Mouse (Mus musculus): Measurements from ENCODE around the gene Htra2. TPM values are rescaled to one million over a fixed set of nuclear protein-coding genes. Genes with fewer than 3 reads are reported as not detected.
A peak's percentile ranks its signal among the peaks of the same experiment; 100 is the strongest.

Htra2 gene
- polyA plus RNA-seq, 1 experiment from 2014 or later = 106 TPM

GRCm38 (mm10) chr6:83006114-83006513 lies 49.0 kb downstream of the Htra2 start:
- peaks cover 17% of the 10 kb centered on the region for H3K4me1 ChIP-seq
- no peaks in the 10 kb centered on the region for H3K9me3 ChIP-seq
- DNase-seq (ENCODE audit: low spot score) = no peak
- no peak overlapping the region for H3K4me3 ChIP-seq
- H3K27ac ChIP-seq = no peak overlapping the region
- H3K27me3 ChIP-seq (ENCODE audit: insufficient read depth, poor library complexity, severe bottlenecking) = peaks cover 2% of the 10 kb centered on the region; the same call in 1 of the 2 replicates
- no peaks in the 10 kb centered on the region for H3K36me3 ChIP-seq
- 81% methylated on average over 6 of the region's 6 CpGs for WGBS

GRCm38 (mm10) chr6:83005444-83006011 lies 49.5 kb downstream of the Htra2 start:
- no peaks in the 10 kb centered on the region for H3K9me3 ChIP-seq
- no peak overlapping the region for H3K4me3 ChIP-seq
- 85% methylated on average over 10 of the region's 10 CpGs for WGBS
- DNase-seq (ENCODE audit: low spot score) = no peak
- H3K27ac ChIP-seq = peak overlapping the region; percentile 77
- peaks cover 17% of the 10 kb centered on the region for H3K4me1 ChIP-seq
- H3K36me3 ChIP-seq = no peaks in the 10 kb centered on the region
- H3K27me3 ChIP-seq (ENCODE audit: insufficient read depth, poor library complexity, severe bottlenecking) = no peaks in the 10 kb centered on the region

GRCm38 (mm10) chr6:83004872-83005271 lies 50.2 kb downstream of the Htra2 start:
- peak; percentile 81 for DNase-seq (ENCODE audit: low spot score)
- no peaks in the 10 kb centered on the region for H3K27me3 ChIP-seq (ENCODE audit: insufficient read depth, poor library complexity, severe bottlenecking)
- H3K4me3 ChIP-seq = peak overlapping the region; percentile 19; the same call in 1 of the 2 replicates
- H3K4me1 ChIP-seq = peaks cover 17% of the 10 kb centered on the region
- WGBS = 52% methylated on average over 7 of the region's 7 CpGs
- peak overlapping the region; percentile 77 for H3K27ac ChIP-seq
- H3K36me3 ChIP-seq = no peaks in the 10 kb centered on the region
- H3K9me3 ChIP-seq = no peaks in the 10 kb centered on the region

- no peaks in the 10 kb centered on the region for H3K36me3 ChIP-seq
- no peak overlapping the region for H3K4me3 ChIP-seq
- H3K27me3 ChIP-seq (ENCODE audit: insufficient read depth, poor library complexity, severe bottlenecking) = 0 out of 2 replicates have a peak, but pooled peaks cover 4% of the 10 kb centered on the region
- DNase-seq (ENCODE audit: low spot score) = no peak
- 75% methylated on average over 2 of the region's 2 CpGs for WGBS
- peak overlapping the region; percentile 77 for H3K27ac ChIP-seq
- peaks cover 17% of the 10 kb centered on the region for H3K4me1 ChIP-seq
- H3K9me3 ChIP-seq = no peaks in the 10 kb centered on the region
These were observed 50.8 kb downstream of the Htra2 start for GRCm38 (mm10) chr6:83004309-83004708.

- 0 out of 2 replicates have a peak, but pooled peaks cover 4% of the 10 kb centered on the region for H3K27me3 ChIP-seq (ENCODE audit: insufficient read depth, poor library complexity, severe bottlenecking)
- H3K4me1 ChIP-seq = peaks cover 17% of the 10 kb centered on the region
- H3K27ac ChIP-seq = no peak overlapping the region
These were observed 51.2 kb downstream of the Htra2 start for GRCm38 (mm10) chr6:83003850-83004249.

GRCm38 (mm10) chr6:83003082-83003481 lies 52.0 kb downstream of the Htra2 start:
- Histone ChIP-seq H3K36me3 (no peaks in the 10 kb centered on the region), H3K27me3 (ENCODE audit: insufficient read depth, poor library complexity, severe bottlenecking) (0 out of 2 replicates have a peak, but pooled peaks cover 4% of the 10 kb centered on the region), H3K9me3 (no peaks in the 10 kb centered on the region), H3K4me3 (no peak overlapping the region), H3K4me1 (peaks cover 18% of the 10 kb centered on the region), H3K27ac (no peak overlapping the region)
- DNase-seq (ENCODE audit: low spot score) = no peak
- 86% methylated on average over 1 of the region's 1 CpGs for WGBS

More at GRCm38 (mm10) chr6:83003850-83004249, 51.2 kb downstream of the Htra2 start:
- no peaks in the 10 kb centered on the region for H3K9me3 ChIP-seq
- no peak overlapping the region for H3K4me3 ChIP-seq
- WGBS = 82% methylated on average over 5 of the region's 5 CpGs
- DNase-seq (ENCODE audit: low spot score) = no peak
- H3K36me3 ChIP-seq = no peaks in the 10 kb centered on the region

MicroRNA genes within 50 kb of the gene (microRNA counts, 519-probe panel; counts per million panel counts)
- microRNA mmu-miR-3470a+mmu-miR-3470b = not detected

Small RNA genes lying within 50 kb of the gene (microRNA-seq; reads per million reads assigned to microRNA genes)
- gene Mir3470a (not detected), gene Mir7040 (not detected)

Other genes starting within 250 kb of the Htra2 start
- 0.09 and 0.30 TPM in 2 replicates for gene Sema4f, start 115.5 kb downstream of the Htra2 start, polyA plus RNA-seq (2016; fragmentation: Nextera tagmentation; extraction: Ambion mirVana)
- gene M1ap, start 108.4 kb downstream of the Htra2 start, polyA plus RNA-seq (2016; fragmentation: Nextera tagmentation; extraction: Ambion mirVana) = 0.34 and 0.87 TPM in 2 replicates
- 11.3 and 14.8 TPM in 2 replicates for gene Dok1, start 21.8 kb downstream of the Htra2 start, polyA plus RNA-seq (2016; fragmentation: Nextera tagmentation; extraction: Ambion mirVana)
- 7.6 and 9.8 TPM in 2 replicates for gene Loxl3, start 21.1 kb downstream of the Htra2 start, polyA plus RNA-seq (2016; fragmentation: Nextera tagmentation; extraction: Ambion mirVana)
- gene Aup1, start 752 bp downstream of the Htra2 start, polyA plus RNA-seq (2016; fragmentation: Nextera tagmentation; extraction: Ambion mirVana) = 154 and 170 TPM in 2 replicates
- gene Dqx1, start 2.6 kb upstream of the Htra2 start, polyA plus RNA-seq (2016; fragmentation: Nextera tagmentation; extraction: Ambion mirVana) = 0.59 and 1.5 TPM in 2 replicates
- gene Tlx2, start 15.0 kb upstream of the Htra2 start, polyA plus RNA-seq (2016; fragmentation: Nextera tagmentation; extraction: Ambion mirVana) = 0.27 and 0.63 TPM in 2 replicates
- 16.7 and 24.4 TPM in 2 replicates for gene Pcgf1, start 22.6 kb upstream of the Htra2 start, polyA plus RNA-seq (2016; fragmentation: Nextera tagmentation; extraction: Ambion mirVana)
- 0.55 TPM in 1 of 2 replicates, not detected in the other for gene Lbx2, start 31.1 kb upstream of the Htra2 start, polyA plus RNA-seq (2016; fragmentation: Nextera tagmentation; extraction: Ambion mirVana)
- 1.8 and 2.4 TPM in 2 replicates for gene Ccdc142, start 46.3 kb upstream of the Htra2 start, polyA plus RNA-seq (2016; fragmentation: Nextera tagmentation; extraction: Ambion mirVana)
- gene Gm42688, start 46.3 kb upstream of the Htra2 start, polyA plus RNA-seq (2016; fragmentation: Nextera tagmentation; extraction: Ambion mirVana) = 1.4 and 2.0 TPM in 2 replicates
- gene Mrpl53, start 53.8 kb upstream of the Htra2 start, polyA plus RNA-seq (2016; fragmentation: Nextera tagmentation; extraction: Ambion mirVana) = 157 and 167 TPM in 2 replicates
- 24.5 and 42.5 TPM in 2 replicates for gene Mogs, start 60.2 kb upstream of the Htra2 start, polyA plus RNA-seq (2016; fragmentation: Nextera tagmentation; extraction: Ambion mirVana)
- 101 and 113 TPM in 2 replicates for gene Wbp1, start 66.3 kb upstream of the Htra2 start, polyA plus RNA-seq (2016; fragmentation: Nextera tagmentation; extraction: Ambion mirVana)
- gene Ino80b, start 70.2 kb upstream of the Htra2 start, polyA plus RNA-seq (2016; fragmentation: Nextera tagmentation; extraction: Ambion mirVana) = 11.4 and 16.1 TPM in 2 replicates
- 18.4 and 24.4 TPM in 2 replicates for gene Rtkn, start 80.2 kb upstream of the Htra2 start, polyA plus RNA-seq (2016; fragmentation: Nextera tagmentation; extraction: Ambion mirVana)
- gene Wdr54, start 101.1 kb upstream of the Htra2 start, polyA plus RNA-seq (2016; fragmentation: Nextera tagmentation; extraction: Ambion mirVana) = 6.9 and 7.3 TPM in 2 replicates
- 0.23 and 0.50 TPM in 2 replicates for gene 1700003E16Rik, start 101.1 kb upstream of the Htra2 start, polyA plus RNA-seq (2016; fragmentation: Nextera tagmentation; extraction: Ambion mirVana)
- gene Dctn1, start 110.6 kb upstream of the Htra2 start, polyA plus RNA-seq (2016; fragmentation: Nextera tagmentation; extraction: Ambion mirVana) = 83.2 and 93.0 TPM in 2 replicates
- 0.57 and 0.68 TPM in 2 replicates for gene Slc4a5, start 164.6 kb upstream of the Htra2 start, polyA plus RNA-seq (2016; fragmentation: Nextera tagmentation; extraction: Ambion mirVana)

All from heart, embryonic 10.5 days (tissue).